Mouse (Mus musculus) stomach, postnatal 0 days (tissue): ENCODE data around the gene Hspbap1. TPM values are rescaled to one million over a fixed set of nuclear protein-coding genes. Genes with fewer than 3 reads are reported as not detected.

Experiments
- ATAC-seq: fragments of 200-750 bp; cut with Nextera tagmentation; 2 replicates; pipeline ENCODE4 v1.8.0; 2017; ENCODE audit not compliant: low FRiP score, low TSS enrichment
- DNase-seq: peaks from one replicate; pipeline ENCODE4 v3.0.0-alpha.2; 2016; ENCODE audit warnings: low spot score
- H3K27ac ChIP-seq: fragments of 300-500 bp; sonication (generic); replicated peaks from 2 replicates; pipeline ENCODE4 v1.5.1; 2014; ENCODE audit warnings: mild to moderate bottlenecking, control low read depth
- H3K27me3 ChIP-seq: fragments of 300-500 bp; sonication (generic); 2 replicates; pipeline ENCODE4 v1.6.1; 2014; ENCODE audit warnings: low read length; ENCODE audit not compliant: control insufficient read depth, insufficient read depth
- H3K36me3 ChIP-seq: fragments of 300-500 bp; sonication (generic); 2 replicates; pipeline ENCODE4 v1.6.1; 2014; ENCODE audit warnings: low read length, mixed read lengths; ENCODE audit not compliant: control insufficient read depth, insufficient read depth
- H3K4me1 ChIP-seq: fragments of 300-500 bp; sonication (generic); replicated peaks from 2 replicates; pipeline ENCODE4 v1.6.1; 2014; ENCODE audit warnings: antibody characterized with exemption; ENCODE audit not compliant: control insufficient read depth, insufficient read depth
- H3K4me2 ChIP-seq: fragments of 300-500 bp; sonication (generic); replicated peaks from 2 replicates; pipeline ENCODE4 v1.6.1; 2014; ENCODE audit warnings: low read depth, mild to moderate bottlenecking, control low read depth, moderate library complexity
- H3K4me3 ChIP-seq: fragments of 300-500 bp; sonication (generic); 2 replicates; pipeline ENCODE4 v1.5.1; 2014; ENCODE audit warnings: low read depth, low read length, control low read depth
- H3K9ac ChIP-seq: fragments of 300-500 bp; sonication (generic); 2 replicates; pipeline ENCODE4 v1.6.1; 2014; ENCODE audit warnings: mild to moderate bottlenecking, low read length, control low read depth, mixed read lengths
- H3K9me3 ChIP-seq: fragments of 300-500 bp; sonication (generic); 2 replicates; pipeline ENCODE4 v1.6.1; 2016; ENCODE audit warnings: low read length; ENCODE audit not compliant: control insufficient read depth
- CTCF ChIP-seq: IDR thresholded peaks from 2 replicates; pipeline ENCODE4 v1.5.1; 2016; ENCODE audit warnings: antibody characterized with exemption, low read depth, mild to moderate bottlenecking, moderate library complexity
- EP300 ChIP-seq: optimal IDR thresholded peaks from 2 replicates; pipeline ENCODE3; 2016; ENCODE audit warnings: antibody characterized with exemption
- WGBS: fragments of 180-500 bp; shearing (Covaris S2); extraction: QIAGEN DNeasy Blood & Tissue Kit; methylation state at CpG from one replicate; pipeline ENCODE4 v1.1.7; 2014; 5-methylcytosine and 5-hydroxymethylcytosine counted together
- polyA plus RNA-seq: library from polyadenylated mRNA; unstranded; fragments of >200 nt; fragmentation: Nextera tagmentation; extraction: Ambion mirVana; gene quantifications from 2 replicates; pipeline ENCODE4 v1.2.1, GENCODE M21; 2015

Gene Hspbap1
- polyA plus RNA-seq, 1 experiment from 2014 or later: 7.1 TPM

- ATAC-seq: no peak
- no peak overlapping the region for H3K4me3 ChIP-seq
- no peaks in the 10 kb centered on the region for H3K27me3 ChIP-seq
- H3K9me3 ChIP-seq: no peaks in the 10 kb centered on the region
- no peak overlapping the region for H3K9ac ChIP-seq
- no peaks in the 10 kb centered on the region for H3K4me1 ChIP-seq
- 86% methylated on average over 7 of the region's 7 CpGs for WGBS
- TF ChIP-seq CTCF (no peak), EP300 (no peak)
- no peak overlapping the region for H3K27ac ChIP-seq
- H3K4me2 ChIP-seq: no peak overlapping the region
- DNase-seq: no peak
- 0 out of 2 replicates have a peak, but pooled peaks cover 2% of the 10 kb centered on the region for H3K36me3 ChIP-seq
These were observed 32.0 kb downstream of the Hspbap1 start for GRCm38 (mm10) chr16:35802163-35802562.

- Histone ChIP-seq H3K4me2 (no peak overlapping the region), H3K36me3 (0 out of 2 replicates have a peak, but pooled peaks cover 2% of the 10 kb centered on the region), H3K27me3 (no peaks in the 10 kb centered on the region), H3K9ac (no peak overlapping the region), H3K4me3 (no peak overlapping the region), H3K9me3 (no peaks in the 10 kb centered on the region), H3K4me1 (no peaks in the 10 kb centered on the region), H3K27ac (no peak overlapping the region)
- no peak for TF ChIP-seq EP300
- no peak for TF ChIP-seq CTCF
- ATAC-seq (no peak), DNase-seq (no peak)
- WGBS: 86% methylated on average over 4 of the region's 4 CpGs
These were observed 33.5 kb downstream of the Hspbap1 start for GRCm38 (mm10) chr16:35803723-35804122.

GRCm38 (mm10) chr16:35806973-35807662 is 36.9 kb downstream of the Hspbap1 start:
- Histone ChIP-seq H3K9me3 (no peaks in the 10 kb centered on the region), H3K27me3 (no peaks in the 10 kb centered on the region), H3K27ac (no peak overlapping the region), H3K9ac (no peak overlapping the region), H3K36me3 (0 out of 2 replicates have a peak, but pooled peaks cover 2% of the 10 kb centered on the region), H3K4me1 (no peaks in the 10 kb centered on the region), H3K4me3 (no peak overlapping the region), H3K4me2 (no peak overlapping the region)
- ATAC-seq (no peak), DNase-seq (no peak)
- TF ChIP-seq EP300 (no peak), CTCF (no peak)
- 76% methylated on average over 6 of the region's 6 CpGs for WGBS

- DNase-seq (no peak), ATAC-seq (no peak)
- Histone ChIP-seq H3K4me2 (no peak overlapping the region), H3K4me3 (no peak overlapping the region), H3K9ac (no peak overlapping the region), H3K27me3 (no peaks in the 10 kb centered on the region), H3K27ac (no peak overlapping the region), H3K4me1 (no peaks in the 10 kb centered on the region), H3K9me3 (no peaks in the 10 kb centered on the region), H3K36me3 (0 out of 2 replicates have a peak, but pooled peaks cover 2% of the 10 kb centered on the region)
- TF ChIP-seq CTCF (no peak), EP300 (no peak)
- WGBS: 83% methylated on average over 4 of the region's 4 CpGs
These were observed 37.5 kb downstream of the Hspbap1 start for GRCm38 (mm10) chr16:35807663-35807992.

- TF ChIP-seq CTCF: no peak
- no peak for TF ChIP-seq EP300
- Histone ChIP-seq H3K9me3 (no peaks in the 10 kb centered on the region), H3K4me2 (no peak overlapping the region), H3K36me3 (0 out of 2 replicates have a peak, but pooled peaks cover 2% of the 10 kb centered on the region), H3K9ac (no peak overlapping the region), H3K27ac (no peak overlapping the region), H3K4me3 (no peak overlapping the region), H3K4me1 (no peaks in the 10 kb centered on the region), H3K27me3 (no peaks in the 10 kb centered on the region)
- ATAC-seq (no peak), DNase-seq (no peak)
- WGBS: 93% methylated on average over 2 of the region's 2 CpGs
These were observed 38.7 kb downstream of the Hspbap1 start for GRCm38 (mm10) chr16:35808838-35809237.

GRCm38 (mm10) chr16:35813119-35813518 is 42.9 kb downstream of the Hspbap1 start:
- Histone ChIP-seq H3K27ac (no peak overlapping the region), H3K27me3 (no peaks in the 10 kb centered on the region), H3K9ac (no peak overlapping the region), H3K4me1 (no peaks in the 10 kb centered on the region), H3K9me3 (no peaks in the 10 kb centered on the region), H3K4me3 (no peak overlapping the region), H3K4me2 (no peak overlapping the region), H3K36me3 (no peaks in the 10 kb centered on the region)
- WGBS: 60% methylated on average over 3 of the region's 3 CpGs
- ATAC-seq (peak; percentile 87), DNase-seq (no peak)
- TF ChIP-seq EP300 (no peak), CTCF (no peak)
